Mouse (Mus musculus) neural tube, embryonic 12.5 days (tissue): ENCODE data around the gene Tsen54. TPM values are rescaled to one million over a fixed set of nuclear protein-coding genes. Genes with fewer than 3 reads are reported as not detected.

Experiments used
- ATAC-seq: fragments of 200-750 bp; cut with Nextera tagmentation; 2 replicates; pipeline ENCODE4 v1.8.0; 2017; ENCODE audit warnings: low read depth, mild to moderate bottlenecking, moderate TSS enrichment, moderate library complexity; ENCODE audit not compliant: low FRiP score
- H3K27ac ChIP-seq: fragments of 300-500 bp; sonication (generic); 2 replicates; pipeline ENCODE4 v1.5.1; 2016
- H3K27me3 ChIP-seq: fragments of 300-500 bp; sonication (generic); replicated peaks from 2 replicates; pipeline ENCODE4 v1.6.1; 2016; ENCODE audit warnings: mild to moderate bottlenecking
- H3K36me3 ChIP-seq: fragments of 300-500 bp; sonication (generic); 2 replicates; pipeline ENCODE4 v1.6.1; 2016; ENCODE audit warnings: mild to moderate bottlenecking
- H3K4me1 ChIP-seq: fragments of 300-500 bp; sonication (generic); 2 replicates; pipeline ENCODE4 v1.6.1; 2016
- H3K4me2 ChIP-seq: fragments of 300-500 bp; sonication (generic); replicated peaks from 2 replicates; pipeline ENCODE4 v1.6.1; 2016; ENCODE audit warnings: mild to moderate bottlenecking
- H3K4me3 ChIP-seq: fragments of 300-500 bp; sonication (generic); 2 replicates; pipeline ENCODE4 v1.5.1; 2016
- H3K9ac ChIP-seq: fragments of 300-500 bp; sonication (generic); 2 replicates; pipeline ENCODE4 v1.6.1; 2016; ENCODE audit warnings: mild to moderate bottlenecking
- H3K9me3 ChIP-seq: fragments of 300-500 bp; sonication (generic); 2 replicates; pipeline ENCODE4 v1.6.1; 2016; ENCODE audit warnings: mild to moderate bottlenecking
- WGBS: fragments of 180-500 bp; shearing (Covaris S2); methylation state at CpG from one replicate; pipeline ENCODE4 v1.1.7; 2016; 5-methylcytosine and 5-hydroxymethylcytosine counted together
- polyA plus RNA-seq: library from polyadenylated mRNA; unstranded; fragments of >200 nt; fragmentation: Nextera tagmentation; extraction: Ambion mirVana; gene quantifications from 2 replicates; pipeline ENCODE4 v1.2.1, GENCODE M21; 2016

The Tsen54 gene
- polyA plus RNA-seq, 1 experiment from 2014 or later: 26.4 TPM

GRCm38 (mm10) chr11:115836656-115837395 lies 22.3 kb downstream of the Tsen54 start:
- no peak overlapping the region for H3K4me3 ChIP-seq
- ATAC-seq: no peak

GRCm38 (mm10) chr11:115837606-115838345 lies 23.3 kb downstream of the Tsen54 start:
- no peaks in the 10 kb centered on the region for H3K9me3 ChIP-seq
- no peaks in the 10 kb centered on the region; the same call in 1 of the 2 replicates for H3K27me3 ChIP-seq
- H3K9ac ChIP-seq: no peak overlapping the region
- no peak for ATAC-seq
- no peak overlapping the region for H3K27ac ChIP-seq
- no peak overlapping the region for H3K4me2 ChIP-seq
- no peaks in the 10 kb centered on the region for H3K36me3 ChIP-seq
- WGBS: 93% methylated on average over 22 of the region's 22 CpGs
- no peak overlapping the region for H3K4me3 ChIP-seq
- peaks cover 24% of the 10 kb centered on the region for H3K4me1 ChIP-seq

More at GRCm38 (mm10) chr11:115836656-115837395, 22.3 kb downstream of the Tsen54 start:
- Histone ChIP-seq H3K27me3 (peaks cover 5% of the 10 kb centered on the region), H3K9ac (no peak overlapping the region), H3K36me3 (no peaks in the 10 kb centered on the region), H3K4me1 (peaks cover 26% of the 10 kb centered on the region), H3K4me2 (no peak overlapping the region), H3K9me3 (no peaks in the 10 kb centered on the region), H3K27ac (no peak overlapping the region)
- WGBS: 38% methylated on average over 11 of the region's 11 CpGs

- Histone ChIP-seq H3K36me3 (no peaks in the 10 kb centered on the region), H3K4me2 (no peak overlapping the region), H3K4me3 (no peak overlapping the region), H3K27ac (no peak overlapping the region), H3K4me1 (peaks cover 13% of the 10 kb centered on the region; the same call in 1 of the 2 replicates), H3K9ac (no peak overlapping the region), H3K9me3 (no peaks in the 10 kb centered on the region), H3K27me3 (no peaks in the 10 kb centered on the region; the same call in 1 of the 2 replicates)
- WGBS: 49% methylated on average over 4 of the region's 4 CpGs
- ATAC-seq: no peak
Measured at GRCm38 (mm10) chr11:115838895-115839311, 24.4 kb downstream of the Tsen54 start.

- Histone ChIP-seq H3K4me2 (no peak overlapping the region), H3K4me1 (peaks cover 12% of the 10 kb centered on the region; the same call in 1 of the 2 replicates), H3K9ac (no peak overlapping the region), H3K27ac (no peak overlapping the region), H3K9me3 (no peaks in the 10 kb centered on the region), H3K36me3 (no peaks in the 10 kb centered on the region), H3K4me3 (no peak overlapping the region), H3K27me3 (no peaks in the 10 kb centered on the region; the same call in 1 of the 2 replicates)
- 65% methylated on average over 3 of the region's 3 CpGs for WGBS
- no peak for ATAC-seq
Measured at GRCm38 (mm10) chr11:115839732-115840131, 25.2 kb downstream of the Tsen54 start.

- H3K4me3 ChIP-seq: no peak overlapping the region
- no peaks in the 10 kb centered on the region for H3K27me3 ChIP-seq
- H3K36me3 ChIP-seq: no peaks in the 10 kb centered on the region
- 83% methylated on average over 6 of the region's 6 CpGs for WGBS
- no peak overlapping the region for H3K9ac ChIP-seq
- H3K4me2 ChIP-seq: no peak overlapping the region
- no peak overlapping the region for H3K27ac ChIP-seq
- no peak for ATAC-seq
- no peaks in the 10 kb centered on the region for H3K9me3 ChIP-seq
- H3K4me1 ChIP-seq: 0 out of 2 replicates have a peak, but pooled peaks cover 9% of the 10 kb centered on the region
Measured at GRCm38 (mm10) chr11:115841044-115841443, 26.5 kb downstream of the Tsen54 start.

- ATAC-seq: no peak
- Histone ChIP-seq H3K27ac (no peak overlapping the region), H3K27me3 (no peaks in the 10 kb centered on the region), H3K4me2 (no peak overlapping the region), H3K4me1 (0 out of 2 replicates have a peak, but pooled peaks cover 9% of the 10 kb centered on the region), H3K36me3 (no peaks in the 10 kb centered on the region), H3K9ac (no peak overlapping the region), H3K9me3 (no peaks in the 10 kb centered on the region), H3K4me3 (no peak overlapping the region)
- 48% methylated on average over 6 of the region's 6 CpGs for WGBS
Measured at GRCm38 (mm10) chr11:115841961-115842550, 27.5 kb downstream of the Tsen54 start.

GRCm38 (mm10) chr11:115843141-115843890 lies 28.8 kb downstream of the Tsen54 start:
- no peak overlapping the region for H3K9ac ChIP-seq
- no peaks in the 10 kb centered on the region for H3K9me3 ChIP-seq
- no peaks in the 10 kb centered on the region for H3K36me3 ChIP-seq
- WGBS: 81% methylated on average over 14 of the region's 14 CpGs
- no peak overlapping the region for H3K4me3 ChIP-seq
- no peak overlapping the region for H3K4me2 ChIP-seq
- H3K4me1 ChIP-seq: 0 out of 2 replicates have a peak, but pooled peaks cover 9% of the 10 kb centered on the region
- H3K27ac ChIP-seq: no peak overlapping the region
- no peak for ATAC-seq
- no peaks in the 10 kb centered on the region for H3K27me3 ChIP-seq

- H3K36me3 ChIP-seq: no peaks in the 10 kb centered on the region
- no peak overlapping the region for H3K27ac ChIP-seq
- no peak for ATAC-seq
- H3K4me2 ChIP-seq: no peak overlapping the region
- 0 out of 2 replicates have a peak, but pooled peaks cover 9% of the 10 kb centered on the region for H3K4me1 ChIP-seq
- H3K9ac ChIP-seq: no peak overlapping the region
- H3K4me3 ChIP-seq: no peak overlapping the region
- H3K27me3 ChIP-seq: no peaks in the 10 kb centered on the region
- WGBS: 90% methylated on average over 5 of the region's 5 CpGs
- H3K9me3 ChIP-seq: no peaks in the 10 kb centered on the region
Measured at GRCm38 (mm10) chr11:115843891-115844239, 29.3 kb downstream of the Tsen54 start.

GRCm38 (mm10) chr11:115844240-115844639 lies 29.7 kb downstream of the Tsen54 start:
- 82% methylated on average over 8 of the region's 8 CpGs for WGBS
- ATAC-seq: no peak
- 0 out of 2 replicates have a peak, but pooled peaks cover 9% of the 10 kb centered on the region for H3K4me1 ChIP-seq
- H3K9ac ChIP-seq: no peak overlapping the region
- no peak overlapping the region for H3K4me2 ChIP-seq
- no peaks in the 10 kb centered on the region for H3K36me3 ChIP-seq
- H3K27me3 ChIP-seq: no peaks in the 10 kb centered on the region
- no peaks in the 10 kb centered on the region for H3K9me3 ChIP-seq
- no peak overlapping the region for H3K27ac ChIP-seq
- no peak overlapping the region for H3K4me3 ChIP-seq

- Histone ChIP-seq H3K4me2 (no peak overlapping the region), H3K36me3 (no peaks in the 10 kb centered on the region), H3K9ac (no peak overlapping the region), H3K27me3 (no peaks in the 10 kb centered on the region), H3K9me3 (no peaks in the 10 kb centered on the region), H3K4me1 (0 out of 2 replicates have a peak, but pooled peaks cover 9% of the 10 kb centered on the region), H3K4me3 (no peak overlapping the region), H3K27ac (no peak overlapping the region)
- WGBS: 97% methylated on average over 2 of the region's 2 CpGs
- no peak for ATAC-seq
Measured at GRCm38 (mm10) chr11:115845819-115846218, 31.3 kb downstream of the Tsen54 start.

- Histone ChIP-seq H3K27me3 (peaks cover 34% of the 10 kb centered on the region), H3K36me3 (no peaks in the 10 kb centered on the region), H3K9ac (no peak overlapping the region), H3K4me1 (peaks cover 13% of the 10 kb centered on the region), H3K27ac (no peak overlapping the region), H3K4me3 (no peak overlapping the region), H3K4me2 (no peak overlapping the region), H3K9me3 (no peaks in the 10 kb centered on the region)
- no peak for ATAC-seq
- WGBS: 87% methylated on average over 6 of the region's 6 CpGs
Measured at GRCm38 (mm10) chr11:115854674-115855073, 40.1 kb downstream of the Tsen54 start.
